Mouse (Mus musculus) central nervous system, embryonic 18 days (tissue): ENCODE data around the gene Mpp6. TPM values are rescaled to one million over a fixed set of nuclear protein-coding genes. Genes with fewer than 3 reads are reported as not detected.

ENCODE experiments used
- polyA plus RNA-seq: library from polyadenylated mRNA; depleted of rRNA; stranded (reverse); fragments of >200 nt; gene quantifications from 2 replicates; pipeline ENCODE4 v1.2.3, GENCODE M21; 2012; rRNA removed

Mpp6 gene
- 30.6 and 32.4 TPM in 2 replicates for polyA plus RNA-seq

DNA sequence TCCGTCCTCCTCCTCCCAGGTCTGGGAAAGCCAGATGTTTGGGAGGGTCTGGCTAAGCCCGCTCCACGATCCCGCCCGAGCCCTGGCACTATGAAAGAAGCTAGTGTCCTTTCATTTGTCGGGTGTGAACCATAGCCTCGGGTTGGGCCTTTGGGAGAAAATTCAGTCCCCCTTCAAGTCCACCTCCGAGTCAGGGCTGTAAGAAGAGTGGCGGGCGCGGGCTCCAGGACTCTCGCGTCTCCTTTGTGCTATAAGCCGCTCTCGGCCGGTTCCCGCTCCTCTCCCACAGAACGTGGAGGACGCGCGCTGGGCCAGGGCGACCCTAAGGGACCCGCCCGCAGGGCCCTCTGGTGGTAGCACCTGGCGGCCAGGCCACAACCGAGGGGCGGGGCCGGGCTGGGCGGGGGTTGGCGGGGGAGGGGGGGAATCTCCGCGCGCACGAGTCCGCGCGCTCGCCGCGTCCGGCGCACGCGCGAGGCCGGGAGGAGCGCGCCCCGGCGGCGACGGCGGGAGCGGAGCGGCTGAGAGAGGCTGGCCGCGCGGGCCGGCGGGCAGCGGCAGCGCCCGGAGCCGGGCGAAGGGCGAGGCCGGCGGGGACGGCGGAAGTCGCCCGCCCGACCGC lies at the start of gene Mpp6:
TSS of gene Mpp6 (plus strand) at position 485 of the 622 bp plus-strand sequence.

Other genes with a start within 250 kb of the Mpp6 start
- 23.8 and 24.7 TPM in 2 replicates for gene Gsdme, start 153.6 kb downstream of the Mpp6 start, polyA plus RNA-seq